Mouse (Mus musculus) heart, postnatal 0 days (tissue): Measurements from ENCODE around the gene Ccnd3. TPM values are rescaled to one million over a fixed set of nuclear protein-coding genes. Genes with fewer than 3 reads are reported as not detected.
A peak's percentile ranks its signal among the peaks of the same experiment; 100 is the strongest.

Experiments used
- ATAC-seq: fragments of 200-750 bp; cut with Nextera tagmentation; 2 replicates; pipeline ENCODE4 v1.8.0; 2017; ENCODE audit warnings: low read depth, moderate number of reproducible peaks, moderate library complexity; ENCODE audit not compliant: insufficient read depth
- DNase-seq: peaks from one replicate; pipeline ENCODE4 v3.0.0-alpha.2; 2016; ENCODE audit warnings: low spot score
- H3K27ac ChIP-seq: fragments of 300-500 bp; sonication (generic); 2 replicates; pipeline ENCODE4 v1.5.1; 2014; ENCODE audit warnings: low read depth, mild to moderate bottlenecking
- H3K27me3 ChIP-seq: fragments of 300-500 bp; sonication (generic); 2 replicates; pipeline ENCODE4 v1.6.1; 2014; ENCODE audit warnings: low read length, mixed read lengths; ENCODE audit not compliant: control insufficient read depth, insufficient read depth
- H3K36me3 ChIP-seq: fragments of 300-500 bp; sonication (generic); replicated peaks from 2 replicates; pipeline ENCODE4 v1.6.1; 2014; ENCODE audit warnings: low read length, mixed read lengths; ENCODE audit not compliant: control insufficient read depth, insufficient read depth
- H3K4me1 ChIP-seq: fragments of 300-500 bp; sonication (generic); 2 replicates; pipeline ENCODE4 v1.6.1; 2014; ENCODE audit warnings: antibody characterized with exemption; ENCODE audit not compliant: control insufficient read depth, insufficient read depth
- H3K4me2 ChIP-seq: fragments of 300-500 bp; sonication (generic); 2 replicates; pipeline ENCODE4 v1.6.1; 2014; ENCODE audit warnings: low read depth, mild to moderate bottlenecking, low read length, moderate library complexity
- H3K4me3 ChIP-seq: fragments of 300-500 bp; sonication (generic); 2 replicates; pipeline ENCODE4 v1.5.1; 2014; ENCODE audit warnings: low read depth, low read length
- H3K9ac ChIP-seq: fragments of 300-500 bp; sonication (generic); replicated peaks from 2 replicates; pipeline ENCODE4 v1.6.1; 2014; ENCODE audit warnings: low read depth, low read length, mixed read lengths
- H3K9me3 ChIP-seq: fragments of 300-500 bp; sonication (generic); replicated peaks from 2 replicates; pipeline ENCODE4 v1.6.1; 2016; ENCODE audit warnings: low read length; ENCODE audit not compliant: control insufficient read depth
- CTCF ChIP-seq: IDR thresholded peaks from 2 replicates; pipeline ENCODE4 v1.5.1; 2016; ENCODE audit warnings: antibody characterized with exemption, control low read depth, low read depth
- EP300 ChIP-seq: IDR thresholded peaks from 2 replicates; pipeline ENCODE4 v1.6.1; 2016; ENCODE audit warnings: antibody characterized with exemption, low read depth
- WGBS: fragments of 180-500 bp; shearing (Covaris S2); extraction: QIAGEN DNeasy Blood & Tissue Kit; methylation state at CpG from one replicate; pipeline ENCODE4 v1.1.7; 2014; 5-methylcytosine and 5-hydroxymethylcytosine counted together
- polyA plus RNA-seq: library from polyadenylated mRNA; unstranded; fragments of >200 nt; fragmentation: Nextera tagmentation; extraction: Ambion mirVana; gene quantifications from 2 replicates; pipeline ENCODE4 v1.2.1, GENCODE M21; 2015
- total RNA-seq: library from RNA; depleted of rRNA; stranded (reverse); fragments of >200 nt; gene quantifications from 2 replicates; pipeline ENCODE4 v1.2.3, GENCODE M21; 2014; ENCODE audit warnings: low replicate concordance

The Ccnd3 gene
- total and polyA plus RNA-seq, 2 experiments from 2014 or later = 180 to 231 TPM

DNA sequence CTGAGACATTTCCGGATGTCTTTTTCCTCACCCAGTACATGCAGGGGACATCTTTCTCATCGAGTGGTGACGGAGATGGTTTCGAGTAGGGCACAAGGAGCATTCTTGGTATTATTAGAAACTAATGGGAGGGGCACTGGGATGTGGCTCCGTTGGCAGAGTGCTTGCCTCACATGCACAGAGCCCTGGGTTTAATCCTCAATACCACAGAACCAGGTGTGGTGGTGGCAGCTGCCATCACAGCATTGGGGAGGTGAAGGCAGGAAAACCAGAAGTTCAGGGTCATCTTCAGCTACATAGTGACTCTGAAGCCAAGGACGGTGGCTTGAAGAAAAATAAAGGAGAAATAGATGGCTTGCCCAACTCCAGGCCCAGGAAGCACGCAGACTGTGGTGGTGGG lies 42.6 kb upstream of the Ccnd3 start:
- H3K36me3 ChIP-seq = no peaks in the 10 kb centered on the region; the same call in 1 of the 2 replicates
- peak; percentile 45; the same call in 1 of the 2 replicates for ATAC-seq
- no peak overlapping the region for H3K4me2 ChIP-seq

GRCm38 (mm10) chr17:47462728-47463388 lies 42.0 kb upstream of the Ccnd3 start:
- Histone ChIP-seq H3K4me3 (no peak overlapping the region), H3K4me1 (peaks cover 18% of the 10 kb centered on the region), H3K4me2 (no peak overlapping the region), H3K27me3 (peaks cover 5% of the 10 kb centered on the region; the same call in 1 of the 2 replicates), H3K27ac (peak overlapping the region; percentile 40), H3K9me3 (no peaks in the 10 kb centered on the region), H3K36me3 (no peaks in the 10 kb centered on the region; the same call in 1 of the 2 replicates), H3K9ac (no peak overlapping the region)
- ATAC-seq = 0 out of 2 replicates have a peak, but pooled peaks have one; percentile 7
- DNase-seq = no peak
- TF ChIP-seq EP300 (no peak), CTCF (no peak)
- 45% methylated on average over 9 of the region's 9 CpGs for WGBS

More for the DNA sequence above, 42.6 kb upstream of the Ccnd3 start:
- Histone ChIP-seq H3K4me1 (peaks cover 18% of the 10 kb centered on the region), H3K27ac (peak overlapping the region; percentile 40), H3K27me3 (peaks cover 3% of the 10 kb centered on the region; the same call in 1 of the 2 replicates), H3K4me3 (no peak overlapping the region), H3K9me3 (no peaks in the 10 kb centered on the region), H3K9ac (no peak overlapping the region)
- no peak for DNase-seq
- WGBS = 47% methylated on average over 7 of the region's 7 CpGs
- TF ChIP-seq EP300 (no peak), CTCF (no peak)

- H3K9me3 ChIP-seq = no peaks in the 10 kb centered on the region
- no peak overlapping the region for H3K27ac ChIP-seq
- H3K4me2 ChIP-seq = no peak overlapping the region
- no peaks in the 10 kb centered on the region; the same call in 1 of the 2 replicates for H3K36me3 ChIP-seq
- H3K9ac ChIP-seq = no peak overlapping the region
- H3K4me3 ChIP-seq = no peak overlapping the region
- TF ChIP-seq CTCF (no peak), EP300 (no peak)
- ATAC-seq (no peak), DNase-seq (no peak)
- H3K27me3 ChIP-seq = peaks cover 5% of the 10 kb centered on the region; the same call in 1 of the 2 replicates
- WGBS = 64% methylated on average over 12 of the region's 12 CpGs
- H3K4me1 ChIP-seq = peaks cover 16% of the 10 kb centered on the region
Measured at GRCm38 (mm10) chr17:47464248-47464965, 40.4 kb upstream of the Ccnd3 start.

- Histone ChIP-seq H3K27me3 (peaks cover 5% of the 10 kb centered on the region; the same call in 1 of the 2 replicates), H3K27ac (no peak overlapping the region), H3K9me3 (no peaks in the 10 kb centered on the region), H3K4me1 (peaks cover 13% of the 10 kb centered on the region), H3K4me3 (no peak overlapping the region), H3K4me2 (no peak overlapping the region), H3K9ac (no peak overlapping the region), H3K36me3 (no peaks in the 10 kb centered on the region; the same call in 1 of the 2 replicates)
- TF ChIP-seq CTCF (no peak), EP300 (no peak)
- ATAC-seq (no peak), DNase-seq (no peak)
- WGBS = 82% methylated on average over 11 of the region's 11 CpGs
Measured at GRCm38 (mm10) chr17:47465016-47465415, 39.8 kb upstream of the Ccnd3 start.

DNA sequence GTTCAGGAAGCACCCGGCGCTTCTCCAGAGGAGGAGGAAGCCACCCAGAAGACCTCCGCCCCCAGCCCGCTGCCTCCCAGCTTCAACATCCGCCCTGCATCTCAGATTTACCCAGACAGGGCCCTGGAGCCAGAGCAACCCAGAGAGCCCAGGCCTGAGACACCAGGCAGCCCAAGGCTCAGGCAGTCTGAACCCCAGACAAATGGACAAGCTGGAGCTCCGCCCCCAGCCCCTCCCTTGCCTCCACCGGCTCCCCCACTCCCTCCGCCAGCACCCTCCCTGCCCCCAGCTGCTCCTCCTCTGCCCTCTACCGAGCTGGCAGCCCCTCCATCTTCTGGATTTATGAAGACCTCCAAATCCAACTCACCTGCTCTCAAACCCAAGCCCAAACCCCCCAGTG lies 38.6 kb upstream of the Ccnd3 start:
- Histone ChIP-seq H3K9me3 (no peaks in the 10 kb centered on the region), H3K4me1 (peaks cover 13% of the 10 kb centered on the region), H3K4me2 (no peak overlapping the region), H3K4me3 (no peak overlapping the region), H3K27me3 (peaks cover 5% of the 10 kb centered on the region; the same call in 1 of the 2 replicates), H3K36me3 (no peaks in the 10 kb centered on the region; the same call in 1 of the 2 replicates), H3K9ac (no peak overlapping the region), H3K27ac (no peak overlapping the region)
- no peak for ATAC-seq
- 63% methylated on average over 9 of the region's 9 CpGs for WGBS
- no peak for DNase-seq
- no peak for TF ChIP-seq EP300
- no peak for TF ChIP-seq CTCF
